Mouse (Mus musculus) embryonic fibroblast, embryonic 13.5 days (primary cell): Measurements from ENCODE around the gene Gm49380.

Source experiments
- CTCF ChIP-seq: IDR thresholded peaks from 2 replicates; pipeline ENCODE4 v1.5.1; 2011; ENCODE audit warnings: mild to moderate bottlenecking, control low read depth, low read length, moderate library complexity, borderline replicate concordance; ENCODE audit not compliant: insufficient read depth
- POLR2A ChIP-seq: IDR thresholded peaks from 2 replicates; pipeline ENCODE4 v1.6.1; 2011; ENCODE audit warnings: low read depth, mild to moderate bottlenecking, control low read depth, low read length, moderate library complexity

DNA sequence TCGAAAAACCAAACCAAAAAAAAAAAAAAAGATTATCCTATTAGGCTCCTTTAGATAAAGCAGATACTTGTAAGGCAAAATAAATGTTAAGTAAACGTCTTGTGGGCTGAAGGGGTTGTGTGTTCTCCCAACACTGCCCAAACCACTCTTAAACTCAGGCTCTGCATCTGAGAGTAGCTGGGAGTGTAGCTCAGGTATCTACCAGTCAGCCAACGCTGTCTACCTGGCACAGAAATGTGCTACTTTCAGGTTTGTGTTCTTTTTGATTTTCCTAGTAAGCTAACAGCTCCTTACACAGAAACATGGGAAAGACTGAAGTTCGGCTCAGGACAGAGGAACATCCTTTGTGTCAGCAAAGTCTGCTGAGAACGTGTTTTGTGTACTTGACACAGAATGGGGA is 18.9 kb upstream of the Gm49380 start:
- TF ChIP-seq POLR2A (no peak), CTCF (no peak)
